Mouse (Mus musculus): ENCODE results near the gene Ssbp4.

The Ssbp4 gene

DNA sequence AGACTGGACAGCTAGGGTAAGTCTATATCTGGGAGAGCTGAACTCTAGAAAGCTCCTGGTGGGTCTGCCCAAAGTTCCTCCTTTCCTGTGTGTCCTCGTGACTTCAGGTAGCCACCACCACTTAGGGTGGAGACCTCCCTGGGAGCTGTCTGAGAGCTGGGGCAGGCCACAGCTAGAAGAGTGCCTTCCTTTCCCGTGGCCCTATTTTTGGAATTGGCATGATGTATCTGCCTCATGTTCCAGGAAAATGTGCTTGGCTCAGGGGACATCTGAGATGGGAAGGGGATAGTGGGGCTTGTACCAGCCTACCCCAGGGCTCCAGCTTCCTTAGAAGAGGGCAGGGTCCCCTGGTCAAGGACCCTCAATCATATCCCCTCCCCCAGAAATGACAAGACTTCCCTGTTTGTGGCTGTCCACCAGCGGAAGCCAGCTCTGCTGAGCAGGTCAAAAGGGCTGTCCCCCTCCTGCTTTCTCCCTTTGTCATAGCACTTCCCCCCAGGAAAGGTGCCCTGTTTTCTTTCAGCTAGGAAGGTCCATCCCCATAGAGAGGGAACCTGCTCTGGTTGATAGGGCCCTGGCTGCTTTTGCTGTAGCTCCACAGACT is 57.0 kb downstream of the Ssbp4 start:
- DNase-seq (ENCODE audit: low spot score), result no peak

GRCm38 (mm10) chr8:70549412-70550184 is 59.1 kb downstream of the Ssbp4 start:
- no peak for DNase-seq (ENCODE audit: low spot score)

GRCm38 (mm10) chr8:70547762-70548161 is 60.9 kb downstream of the Ssbp4 start:
- DNase-seq (ENCODE audit: low spot score), result no peak
